Mouse (Mus musculus) hindbrain, postnatal 0 days (tissue): ENCODE measurements around the gene Rpl10a. TPM values are rescaled to one million over a fixed set of nuclear protein-coding genes. Genes with fewer than 3 reads are reported as not detected.
A peak's percentile ranks its signal among the peaks of the same experiment; 100 is the strongest.

Source experiments
- ATAC-seq: fragments of 200-750 bp; cut with Nextera tagmentation; 2 replicates; pipeline ENCODE4 v1.8.0; 2017; ENCODE audit warnings: mild to moderate bottlenecking, moderate TSS enrichment, moderate library complexity
- DNase-seq: peaks from one replicate; pipeline ENCODE4 v3.0.0-alpha.2; 2015; ENCODE audit warnings: low spot score
- H3K27ac ChIP-seq: fragments of 300-500 bp; sonication (generic); 2 replicates; pipeline ENCODE4 v1.5.1; 2014; ENCODE audit warnings: mild to moderate bottlenecking
- H3K27me3 ChIP-seq: fragments of 300-500 bp; sonication (generic); 2 replicates; pipeline ENCODE4 v1.6.1; 2014; ENCODE audit warnings: low read length, mixed read lengths; ENCODE audit not compliant: insufficient read depth
- H3K36me3 ChIP-seq: fragments of 300-500 bp; sonication (generic); 2 replicates; pipeline ENCODE4 v1.6.1; 2014; ENCODE audit warnings: low read length, mixed read lengths; ENCODE audit not compliant: insufficient read depth
- H3K4me1 ChIP-seq: fragments of 300-500 bp; sonication (generic); 2 replicates; pipeline ENCODE4 v1.6.1; 2014; ENCODE audit warnings: antibody characterized with exemption, low read length, mixed read lengths; ENCODE audit not compliant: insufficient read depth
- H3K4me2 ChIP-seq: fragments of 300-500 bp; sonication (generic); 2 replicates; pipeline ENCODE4 v1.6.1; 2014; ENCODE audit warnings: low read depth, mild to moderate bottlenecking, low read length, moderate library complexity, mixed read lengths
- H3K4me3 ChIP-seq: fragments of 300-500 bp; sonication (generic); 2 replicates; pipeline ENCODE4 v1.5.1; 2014; ENCODE audit warnings: low read length
- H3K9ac ChIP-seq: fragments of 300-500 bp; sonication (generic); replicated peaks from 2 replicates; pipeline ENCODE4 v1.6.1; 2014; ENCODE audit warnings: mild to moderate bottlenecking, low read length, moderate library complexity, mixed read lengths
- H3K9me3 ChIP-seq: fragments of 300-500 bp; sonication (generic); 2 replicates; pipeline ENCODE4 v1.6.1; 2016; ENCODE audit warnings: low read length, mixed read lengths
- CTCF ChIP-seq: IDR thresholded peaks from 2 replicates; pipeline ENCODE4 v1.5.1; 2016; ENCODE audit warnings: antibody characterized with exemption, control low read depth, low read depth
- WGBS: fragments of 180-500 bp; shearing (Covaris S2); extraction: QIAGEN DNeasy Blood & Tissue Kit; methylation state at CpG from one replicate; pipeline ENCODE4 v1.1.7; 2014; 5-methylcytosine and 5-hydroxymethylcytosine counted together
- polyA plus RNA-seq: library from polyadenylated mRNA; unstranded; fragments of >200 nt; fragmentation: Nextera tagmentation; extraction: Ambion mirVana; gene quantifications from 2 replicates; pipeline ENCODE4 v1.2.1, GENCODE M21; 2015
- total RNA-seq: library from RNA; depleted of rRNA; stranded (reverse); fragments of >200 nt; gene quantifications from 2 replicates; pipeline ENCODE4 v1.2.3, GENCODE M21; 2014

Gene Rpl10a
- total and polyA plus RNA-seq, 2 experiments from 2014 or later, result 337 to 1,071 TPM

- no peak overlapping the region for H3K27ac ChIP-seq
- 78% methylated on average over 10 of the region's 10 CpGs for WGBS
- no peaks in the 10 kb centered on the region for H3K9me3 ChIP-seq
- ATAC-seq, result no peak
- no peak overlapping the region for H3K9ac ChIP-seq
- H3K4me1 ChIP-seq, result no peaks in the 10 kb centered on the region; the same call in 1 of the 2 replicates
- no peak for DNase-seq
- peaks cover 9% of the 10 kb centered on the region; the same call in 1 of the 2 replicates for H3K36me3 ChIP-seq
- no peak overlapping the region for H3K4me3 ChIP-seq
- TF ChIP-seq CTCF, result no peak
- H3K27me3 ChIP-seq, result no peaks in the 10 kb centered on the region
- no peak overlapping the region for H3K4me2 ChIP-seq
Measured at GRCm38 (mm10) chr17:28335267-28335666, 7.0 kb downstream of the Rpl10a start.

- no peak overlapping the region for H3K9ac ChIP-seq
- H3K27ac ChIP-seq, result no peak overlapping the region
- DNase-seq (no peak), ATAC-seq (no peak)
- no peak overlapping the region for H3K4me2 ChIP-seq
- no peaks in the 10 kb centered on the region for H3K9me3 ChIP-seq
- no peak overlapping the region for H3K4me3 ChIP-seq
- H3K36me3 ChIP-seq, result no peaks in the 10 kb centered on the region
- H3K27me3 ChIP-seq, result no peaks in the 10 kb centered on the region
- WGBS, result 89% methylated on average over 7 of the region's 7 CpGs
- no peak for TF ChIP-seq CTCF
- peaks cover 5% of the 10 kb centered on the region for H3K4me1 ChIP-seq
Measured at GRCm38 (mm10) chr17:28337547-28337946, 9.3 kb downstream of the Rpl10a start.

GRCm38 (mm10) chr17:28340578-28340977, 12.3 kb downstream of the Rpl10a start:
- Histone ChIP-seq H3K4me2 (no peak overlapping the region; the same call in 1 of the 2 replicates), H3K4me3 (no peak overlapping the region; the same call in 1 of the 2 replicates), H3K9ac (peak overlapping the region; percentile 35), H3K4me1 (peaks cover 5% of the 10 kb centered on the region), H3K9me3 (no peaks in the 10 kb centered on the region), H3K27me3 (no peaks in the 10 kb centered on the region), H3K27ac (no peak overlapping the region), H3K36me3 (no peaks in the 10 kb centered on the region)
- ATAC-seq (0 out of 2 replicates have a peak, but pooled peaks have one; percentile 2), DNase-seq (no peak)
- 74% methylated on average over 7 of the region's 7 CpGs for WGBS
- no peak for TF ChIP-seq CTCF

GRCm38 (mm10) chr17:28341091-28341490, 12.8 kb downstream of the Rpl10a start:
- DNase-seq (peak; percentile 87), ATAC-seq (peak; percentile 86)
- Histone ChIP-seq H3K4me2 (peak overlapping the region; percentile 50), H3K9me3 (no peaks in the 10 kb centered on the region), H3K4me1 (peaks cover 5% of the 10 kb centered on the region), H3K9ac (peak overlapping the region; percentile 35), H3K27me3 (no peaks in the 10 kb centered on the region), H3K36me3 (no peaks in the 10 kb centered on the region), H3K4me3 (peak overlapping the region; percentile 12), H3K27ac (no peak overlapping the region)
- no peak for TF ChIP-seq CTCF
- 8% methylated on average over 25 of the region's 26 CpGs for WGBS

- no peaks in the 10 kb centered on the region for H3K27me3 ChIP-seq
- peaks cover 5% of the 10 kb centered on the region for H3K4me1 ChIP-seq
- H3K36me3 ChIP-seq, result no peaks in the 10 kb centered on the region
- no peak overlapping the region for H3K4me2 ChIP-seq
- no peak overlapping the region for H3K4me3 ChIP-seq
- no peak overlapping the region for H3K27ac ChIP-seq
- DNase-seq, result no peak
- WGBS, result 29% methylated on average over 4 of the region's 4 CpGs
- no peak for ATAC-seq
- no peak for TF ChIP-seq CTCF
- no peak overlapping the region for H3K9ac ChIP-seq
- H3K9me3 ChIP-seq, result no peaks in the 10 kb centered on the region
Measured at GRCm38 (mm10) chr17:28344050-28344607, 15.9 kb downstream of the Rpl10a start.

GRCm38 (mm10) chr17:28344670-28345069, 16.4 kb downstream of the Rpl10a start:
- ATAC-seq (no peak), DNase-seq (no peak)
- Histone ChIP-seq H3K27me3 (no peaks in the 10 kb centered on the region), H3K4me1 (peaks cover 5% of the 10 kb centered on the region), H3K9me3 (no peaks in the 10 kb centered on the region), H3K4me2 (no peak overlapping the region), H3K9ac (no peak overlapping the region), H3K27ac (no peak overlapping the region), H3K36me3 (no peaks in the 10 kb centered on the region), H3K4me3 (no peak overlapping the region)
- no peak for TF ChIP-seq CTCF
- WGBS, result 74% methylated on average over 3 of the region's 3 CpGs

GRCm38 (mm10) chr17:28345271-28345721, 17.0 kb downstream of the Rpl10a start:
- Histone ChIP-seq H3K4me2 (no peak overlapping the region), H3K4me1 (peaks cover 5% of the 10 kb centered on the region), H3K27ac (no peak overlapping the region), H3K9me3 (no peaks in the 10 kb centered on the region), H3K27me3 (no peaks in the 10 kb centered on the region), H3K4me3 (no peak overlapping the region), H3K9ac (no peak overlapping the region), H3K36me3 (no peaks in the 10 kb centered on the region)
- ATAC-seq (no peak), DNase-seq (no peak)
- TF ChIP-seq CTCF, result no peak
- WGBS, result 27% methylated on average over 8 of the region's 8 CpGs
